Mouse (Mus musculus): ENCODE measurements around the gene Rc3h1. TPM values are rescaled to one million over a fixed set of nuclear protein-coding genes. Genes with fewer than 3 reads are reported as not detected.
"Not testable (repeated sequence)": the region's sequence is repeated elsewhere in the genome, so short reads cannot be mapped to it uniquely, and the experiment has no call there.

Gene Rc3h1
- 10 to 100 TPM; 32.1 to 36.9 TPM for total RNA-seq (2021)
- long read RNA-seq, experiment 1, full-length matches to known transcripts = 5 of 8 reads
- long read RNA-seq, experiment 1, partial matches to known transcripts = 0 of 8 reads
- long read RNA-seq, experiment 1, other reads (novel, unspliced or antisense) = 3 of 8 reads
- long read RNA-seq, experiment 2, partial matches to known transcripts = 0 of 5 reads
- long read RNA-seq, experiment 2, other reads (novel, unspliced or antisense) = 5 of 5 reads

DNA sequence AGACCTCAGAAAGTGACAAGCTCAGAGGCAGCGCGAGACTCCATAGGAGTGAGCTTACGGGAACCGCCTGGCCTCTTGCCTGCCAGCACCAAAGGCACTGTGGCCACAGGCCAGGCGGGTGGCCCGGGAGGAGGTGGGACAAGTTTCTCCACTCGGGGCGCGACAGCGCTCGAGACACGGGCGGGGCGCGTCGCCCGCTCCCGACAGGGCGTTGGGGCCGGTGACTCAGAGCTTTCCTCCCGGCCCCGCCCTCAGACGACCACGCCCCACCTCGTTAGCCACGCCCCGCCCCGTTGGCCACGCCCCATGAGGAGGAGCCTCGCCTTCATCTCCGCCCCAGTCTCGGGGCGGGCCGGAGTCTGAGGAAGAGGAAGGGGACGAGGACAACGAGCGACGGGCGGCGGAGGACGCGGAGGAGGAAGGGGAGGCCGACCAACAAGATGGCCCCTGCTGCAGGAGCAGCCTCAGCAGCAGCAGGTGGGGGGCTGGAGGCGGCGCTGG lies at the start of gene Rc3h1:
Gene Rc3h1 (plus strand): TSS at position 362 of the 501 bp plus-strand sequence.
- peak; percentile 99 for DNase-seq

DNA sequence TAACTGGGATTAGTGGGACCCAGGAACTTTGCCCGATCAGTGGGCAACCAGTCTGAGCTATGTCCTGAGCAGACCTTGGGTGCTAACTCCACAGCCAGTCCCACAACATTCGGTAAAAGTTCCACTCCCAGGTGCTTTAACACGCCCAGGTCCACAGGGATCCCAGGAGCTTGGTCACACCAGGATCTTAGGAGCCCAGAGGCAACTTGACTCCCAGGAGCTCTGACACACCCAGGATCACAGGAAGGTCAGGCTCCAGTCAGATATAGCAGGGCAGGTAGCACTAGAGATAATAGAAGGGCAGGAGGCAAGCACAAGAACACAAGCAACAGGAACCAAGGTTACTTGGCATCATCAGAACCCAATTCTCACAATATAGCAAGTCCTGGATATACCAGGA lies 48.1 kb upstream of the Rc3h1 start:
- no peak for DNase-seq

DNA sequence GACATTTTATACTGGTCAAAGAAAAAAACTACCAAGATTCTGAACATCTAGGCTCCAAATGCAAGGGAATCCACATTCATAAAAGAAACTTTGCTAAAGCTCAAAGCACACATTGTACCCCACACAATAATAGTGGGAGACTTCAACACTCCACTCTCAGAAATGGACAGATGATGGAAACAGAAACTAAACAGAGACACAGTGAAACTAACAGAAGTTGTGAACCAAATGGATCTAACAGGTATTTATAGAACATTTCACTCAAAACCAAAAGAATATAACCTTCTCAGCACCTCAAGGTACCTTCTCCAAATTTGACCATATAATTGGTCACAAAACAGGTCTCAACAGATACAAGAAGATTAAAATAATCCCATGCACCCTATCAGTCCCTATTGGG lies 46.3 kb upstream of the Rc3h1 start:
- not testable (repeated sequence) for DNase-seq

DNA sequence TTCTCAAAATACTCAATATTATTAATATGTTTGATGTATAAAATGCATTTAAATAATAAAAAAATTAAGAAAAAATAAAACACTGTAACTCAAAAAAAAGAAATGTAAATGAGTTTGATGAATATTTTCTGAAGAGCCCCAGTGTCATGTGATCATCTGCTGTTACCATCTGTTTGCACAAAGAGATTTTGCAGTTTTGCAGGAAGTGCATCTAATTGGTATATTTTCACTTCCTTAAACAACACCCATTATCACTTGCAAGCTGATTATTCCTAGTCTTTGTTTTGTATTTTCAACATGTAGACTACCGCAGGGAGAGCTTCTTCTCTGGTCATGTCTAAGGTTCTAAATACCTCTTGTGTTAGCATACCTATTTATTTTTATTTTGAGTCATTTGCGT lies 45.1 kb upstream of the Rc3h1 start:
- no peak for DNase-seq

DNA sequence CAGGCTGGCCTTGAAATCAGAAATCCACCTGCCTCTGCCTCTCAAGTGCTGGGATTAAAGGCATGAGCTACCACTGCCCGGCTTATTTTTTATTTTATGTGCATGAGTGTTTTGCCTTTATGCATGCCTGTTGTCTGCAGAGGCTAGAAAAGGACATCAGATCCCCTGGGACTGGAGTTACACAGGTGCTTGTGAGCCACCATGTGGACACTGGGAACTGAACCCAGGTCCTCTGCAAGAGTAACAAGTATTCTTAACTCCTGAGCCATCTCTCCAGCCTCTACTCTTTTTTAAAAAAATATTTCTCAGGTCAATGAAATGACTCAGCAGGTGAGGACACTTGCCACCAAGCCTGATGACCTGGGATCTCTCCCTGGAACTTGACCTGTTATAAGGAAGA lies 44.6 kb upstream of the Rc3h1 start:
- DNase-seq = no peak

DNA sequence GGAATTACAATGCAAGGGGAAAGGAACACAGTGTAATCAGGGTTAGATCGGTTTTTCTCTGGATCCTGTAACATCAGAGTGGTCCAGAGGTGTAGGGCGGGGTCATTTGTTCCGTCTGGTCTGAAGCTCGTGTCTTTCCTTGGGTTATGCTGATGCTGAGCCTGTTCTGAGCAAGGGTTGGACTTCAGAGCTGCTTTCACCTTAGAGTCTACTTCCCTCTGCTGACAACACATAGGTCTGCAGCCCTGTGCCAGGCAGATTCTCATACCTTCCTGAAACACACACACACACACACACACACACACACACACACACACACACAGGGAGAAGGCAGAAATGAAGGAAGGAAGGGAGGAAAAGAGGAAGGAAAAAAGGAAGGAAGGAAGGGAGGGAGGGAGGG lies 43.2 kb upstream of the Rc3h1 start:
- no peak for DNase-seq

DNA sequence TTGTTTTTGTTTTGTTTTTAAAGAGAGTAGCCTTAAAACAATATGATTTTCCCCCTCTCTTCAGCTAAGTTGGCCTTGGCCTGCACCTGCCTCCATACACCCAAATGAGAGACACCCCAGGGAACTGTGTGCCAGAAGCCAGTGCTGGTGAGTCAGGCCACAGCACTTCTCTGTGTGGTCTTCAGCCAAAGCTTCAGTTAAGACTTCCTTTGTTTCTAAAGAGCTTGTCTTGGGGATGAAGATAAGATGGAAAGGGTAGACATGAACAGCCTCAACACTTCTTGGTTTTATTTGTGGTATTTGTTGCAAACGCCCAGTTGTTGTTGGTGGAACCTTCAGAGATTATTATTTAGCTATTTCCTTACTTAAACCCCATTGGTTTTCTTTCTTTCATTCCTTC lies 31.5 kb upstream of the Rc3h1 start:
- DNase-seq = no peak

DNA sequence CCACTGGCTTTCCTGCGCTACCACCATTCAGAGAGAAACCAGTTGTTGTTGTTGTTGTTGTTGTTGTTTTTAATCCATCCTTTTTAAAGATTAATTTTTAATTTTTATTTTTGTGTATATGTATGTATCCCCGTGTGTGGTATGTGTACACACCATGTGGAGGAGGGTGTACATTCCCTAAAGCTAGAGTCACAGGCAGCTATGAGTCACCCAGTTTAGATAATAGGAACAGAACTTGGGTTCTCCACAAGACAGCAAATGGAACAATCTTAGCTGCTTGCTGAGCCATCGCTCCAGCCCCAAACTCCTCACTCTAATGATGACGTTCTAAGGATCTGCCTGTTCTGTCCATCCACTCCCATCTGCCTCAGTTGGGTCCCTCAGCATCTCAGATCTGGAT lies 29.2 kb upstream of the Rc3h1 start:
- no peak for DNase-seq

DNA sequence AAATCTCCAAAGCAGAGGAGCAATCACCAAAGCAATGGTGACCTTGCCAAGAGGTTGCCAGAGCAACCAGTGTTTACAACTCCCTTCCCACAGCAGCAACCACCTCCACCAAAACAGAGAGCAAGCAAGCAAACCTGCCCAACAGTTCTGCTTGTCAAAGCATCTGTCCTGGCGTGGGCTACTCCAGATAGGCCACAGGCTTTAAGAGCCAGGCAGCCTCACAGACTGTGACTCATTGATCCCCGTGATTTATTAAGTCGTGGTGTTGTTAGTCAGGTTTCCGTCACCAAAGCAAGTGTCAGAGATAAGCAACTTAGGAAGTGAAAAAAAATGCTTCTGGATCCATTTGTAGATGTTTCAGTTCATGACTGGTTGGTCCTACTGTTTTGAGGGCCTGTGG lies 27.7 kb upstream of the Rc3h1 start:
- no peak for DNase-seq

DNA sequence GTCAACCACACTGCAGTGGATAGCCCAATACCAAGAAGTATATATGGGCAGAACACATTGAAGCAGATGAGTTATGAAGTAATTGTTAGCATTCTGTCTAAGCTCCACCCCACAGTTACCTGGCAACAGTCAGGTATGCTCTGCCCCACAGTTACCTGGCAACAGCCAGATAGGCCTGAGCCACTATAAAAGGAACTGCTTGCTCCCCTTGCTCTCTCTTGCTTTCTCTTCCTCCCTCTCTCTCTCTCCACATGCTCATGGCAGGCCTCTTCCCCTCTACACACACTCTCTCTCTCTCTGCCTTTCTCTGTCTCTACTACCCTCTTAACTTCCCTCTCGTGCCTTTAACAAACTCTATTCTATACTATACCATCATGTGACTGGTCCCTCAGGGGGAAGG lies 24.8 kb upstream of the Rc3h1 start:
- DNase-seq = not testable (repeated sequence)

DNA sequence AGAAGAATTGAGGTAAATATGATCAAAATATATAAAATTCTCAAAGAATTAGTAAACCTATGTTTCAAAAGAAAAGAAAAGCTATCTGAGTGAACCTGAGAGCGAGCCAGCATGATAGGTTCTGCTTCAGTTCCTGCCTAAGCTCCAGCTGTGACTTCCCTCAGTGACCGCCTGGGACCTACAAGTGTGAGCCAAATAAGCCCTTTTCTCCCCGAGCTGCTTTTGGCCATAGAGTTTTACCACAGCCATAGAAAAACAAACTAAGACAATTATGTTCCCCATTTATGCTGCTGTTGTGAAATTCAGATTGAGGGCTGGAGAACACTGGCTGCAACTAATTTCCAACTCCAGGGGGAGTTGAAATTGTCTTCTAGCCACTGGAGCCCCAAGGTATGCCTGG lies 24.2 kb upstream of the Rc3h1 start:
- no peak for DNase-seq

DNA sequence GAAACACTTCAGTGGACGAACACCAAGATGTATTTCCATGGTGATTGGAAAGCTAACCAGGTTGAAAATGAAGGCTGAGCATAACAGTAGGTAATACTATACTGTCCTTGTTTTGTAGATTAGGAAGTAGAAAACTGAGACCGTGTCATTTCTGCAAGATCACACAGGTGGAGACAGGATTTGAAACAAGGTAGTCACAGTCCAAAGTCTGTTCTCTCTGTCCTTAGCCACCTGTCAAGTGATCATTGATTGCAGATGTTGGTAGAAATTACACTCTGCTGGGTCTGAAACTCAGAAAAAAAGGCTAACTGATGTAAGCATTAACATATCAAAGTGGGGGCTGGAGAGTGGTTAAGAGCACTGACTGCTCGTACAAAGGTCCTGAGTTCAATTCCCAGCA lies 21.9 kb upstream of the Rc3h1 start:
- no peak for DNase-seq

DNA sequence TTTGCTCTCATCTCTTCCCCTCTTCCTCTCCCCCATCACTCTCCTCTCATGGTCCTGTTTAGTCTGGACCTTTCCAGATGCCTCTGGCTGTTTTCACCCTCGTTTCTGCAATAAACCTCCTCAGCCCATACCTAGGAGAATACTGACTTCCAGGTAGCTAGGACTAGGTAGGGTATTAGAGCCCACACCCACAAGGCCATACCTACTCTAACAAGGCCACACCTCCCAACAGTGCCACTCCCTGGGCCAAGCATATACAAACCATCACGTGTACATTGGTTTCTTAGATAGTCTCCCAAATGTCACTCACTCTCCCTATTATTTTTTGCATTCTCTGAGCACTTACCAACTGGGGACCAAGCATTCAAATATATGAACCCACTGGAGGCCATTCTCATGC lies 21.2 kb upstream of the Rc3h1 start:
- DNase-seq = no peak

DNA sequence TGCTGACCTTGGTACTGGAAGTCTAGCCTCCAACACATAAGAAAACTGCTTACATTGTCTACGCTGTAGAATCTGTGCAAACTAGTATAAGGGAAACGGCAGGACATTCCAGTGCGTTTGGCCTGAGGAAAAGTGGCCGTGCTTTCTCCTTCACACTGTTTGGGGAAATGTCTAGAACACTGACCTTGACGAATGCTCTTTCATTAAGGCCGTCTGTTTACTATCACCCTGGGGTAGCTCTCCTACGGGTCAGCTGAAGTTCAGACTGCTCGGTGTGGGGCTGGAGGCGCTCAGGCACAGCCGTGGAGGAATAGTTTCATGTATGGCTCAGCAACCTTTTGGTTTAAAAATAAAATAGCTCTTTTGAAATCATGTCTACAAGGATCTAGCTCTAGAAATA lies 6.5 kb upstream of the Rc3h1 start:
- no peak for DNase-seq

DNA sequence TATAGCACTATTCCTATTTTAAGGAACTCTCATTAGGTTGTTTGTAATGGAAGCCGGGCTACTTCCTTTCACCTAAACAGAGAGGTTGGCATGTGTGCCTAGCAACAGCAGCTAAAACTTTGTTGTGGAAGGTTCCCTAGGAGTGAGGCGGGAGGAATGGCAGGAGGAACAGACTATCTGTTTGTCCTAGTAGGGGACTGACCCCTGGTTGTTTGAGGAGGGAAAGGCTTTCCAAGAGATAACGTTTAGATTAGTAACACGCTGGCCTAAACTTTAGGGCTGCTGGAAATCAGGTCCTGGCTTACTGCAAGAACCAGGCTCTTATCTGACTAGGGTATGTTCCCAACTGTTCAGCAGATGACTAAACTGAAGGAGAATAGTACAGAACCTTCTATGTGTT lies 2.2 kb upstream of the Rc3h1 start:
- DNase-seq = no peak

DNA sequence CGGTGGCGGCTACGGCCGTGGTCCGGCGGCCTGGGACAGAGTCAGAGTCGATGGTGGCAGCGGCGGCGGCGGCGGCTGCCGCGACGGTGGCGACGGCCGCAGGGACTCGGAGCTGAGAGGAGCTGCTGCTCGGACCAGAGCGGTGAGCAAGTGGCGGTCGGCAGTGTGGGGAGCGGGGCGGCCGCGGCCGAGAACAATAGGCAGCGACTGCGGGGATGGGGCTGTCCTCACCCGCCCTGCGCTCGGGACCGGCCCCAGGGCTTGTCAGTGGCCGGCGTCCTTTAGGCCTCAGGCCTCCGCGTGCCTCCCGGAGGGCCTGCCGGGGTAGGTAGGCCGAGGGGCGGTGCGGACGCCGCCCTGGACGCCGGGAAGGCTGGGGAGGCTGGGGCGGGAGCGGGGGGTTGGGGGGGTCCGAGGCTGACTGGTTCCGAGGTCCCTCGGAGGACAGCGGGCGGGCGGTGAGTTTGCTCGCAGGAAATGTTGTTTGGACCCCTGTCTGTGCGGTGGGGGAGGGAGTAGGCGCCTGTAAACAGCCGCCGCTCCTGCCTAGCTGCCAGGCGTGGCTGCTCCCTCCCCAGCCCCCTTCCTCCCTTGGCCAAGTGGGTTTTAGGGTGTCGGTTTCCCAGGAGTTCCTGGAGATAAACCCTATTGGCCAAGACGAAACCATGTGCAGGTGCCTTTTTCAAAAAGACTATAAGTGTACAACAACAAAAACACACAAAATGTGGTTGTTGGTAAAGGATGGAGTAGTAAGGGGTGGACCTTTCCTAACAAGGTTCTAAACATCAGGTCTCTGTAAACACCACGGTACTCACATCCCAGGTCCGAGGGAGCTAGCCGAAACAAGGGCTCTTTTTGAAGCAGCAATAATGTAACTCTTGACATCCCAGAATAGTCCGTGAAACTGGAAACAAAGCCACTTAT lies 602 bp downstream of the Rc3h1 start:
- peak; percentile 62 for DNase-seq

DNA sequence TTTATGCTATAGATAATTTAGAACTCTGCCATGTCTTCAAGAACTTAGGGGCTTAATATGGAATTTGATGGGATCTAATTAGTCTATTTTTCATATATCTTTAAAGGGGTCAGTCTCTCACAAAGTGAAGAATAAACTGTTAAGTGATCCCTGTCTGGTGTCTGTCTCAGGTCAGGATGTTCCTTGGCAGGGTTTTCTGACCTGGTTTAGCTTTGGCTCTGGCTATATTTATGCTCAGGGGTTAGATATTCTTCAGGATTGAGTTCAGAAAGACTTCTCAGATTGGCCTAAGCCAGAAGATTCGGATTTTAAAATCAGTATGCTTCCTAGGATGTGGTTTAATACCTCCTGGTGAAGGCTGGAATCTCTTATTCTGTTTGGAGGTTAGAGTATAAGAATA lies 4.0 kb downstream of the Rc3h1 start:
- DNase-seq = no peak

DNA sequence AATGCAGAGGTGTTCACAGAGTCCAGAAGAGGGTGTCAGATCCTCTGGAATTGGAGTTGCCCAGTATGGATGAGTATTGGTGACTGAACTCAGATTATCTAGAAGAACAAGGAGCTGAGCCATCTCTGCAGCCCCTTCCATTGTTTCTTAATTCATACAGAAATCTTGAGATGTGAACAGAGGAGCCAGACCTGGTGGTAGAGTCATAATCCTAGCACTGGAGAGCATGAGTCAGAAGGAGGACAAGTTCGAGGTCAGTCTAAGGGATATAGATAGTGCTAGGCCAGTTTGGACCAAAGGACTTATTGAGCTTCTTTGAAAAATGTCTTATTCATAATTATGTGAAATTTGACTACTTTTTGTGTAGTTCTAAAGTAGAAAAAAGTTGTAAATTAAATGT lies 4.6 kb downstream of the Rc3h1 start:
- no peak for DNase-seq

DNA sequence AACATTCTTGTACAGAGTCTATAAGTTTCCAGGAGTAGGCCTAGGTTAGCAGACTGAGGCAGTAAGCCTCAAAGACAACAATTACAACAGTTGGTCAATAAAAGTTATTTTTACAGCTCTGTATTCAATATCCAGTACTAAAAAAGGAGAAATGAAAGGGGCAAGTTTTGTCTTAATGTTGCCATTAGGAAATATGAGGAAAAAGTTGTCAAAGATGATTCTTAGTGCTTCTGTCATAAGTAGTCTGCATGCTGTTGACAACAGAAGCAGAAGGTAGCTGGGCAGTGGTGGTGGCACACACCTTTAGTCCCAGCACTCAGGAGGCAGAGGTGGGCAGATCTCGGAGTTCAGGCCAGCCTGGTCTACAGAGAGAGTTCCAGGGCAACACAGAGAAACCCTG lies 13.2 kb downstream of the Rc3h1 start:
- no peak for DNase-seq

DNA sequence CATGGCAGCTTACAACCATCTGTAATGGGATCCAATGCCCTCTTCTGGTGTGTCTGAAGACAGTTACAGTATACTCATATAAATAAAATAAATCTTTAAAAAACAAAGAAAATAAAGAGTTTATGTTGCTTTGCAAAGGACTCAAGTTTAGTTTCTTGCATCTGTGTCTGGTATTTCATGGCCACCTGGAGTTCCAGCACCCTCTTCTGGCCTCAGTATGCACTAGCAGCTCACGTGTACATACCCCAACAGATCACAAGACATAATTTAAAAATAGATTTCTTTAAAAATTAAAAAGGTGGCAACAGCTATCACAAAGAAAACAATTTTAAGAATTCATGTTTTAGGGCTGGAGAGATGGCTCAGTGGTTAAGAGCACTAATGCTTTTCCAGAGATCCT lies 15.7 kb downstream of the Rc3h1 start:
- no peak for DNase-seq

DNA sequence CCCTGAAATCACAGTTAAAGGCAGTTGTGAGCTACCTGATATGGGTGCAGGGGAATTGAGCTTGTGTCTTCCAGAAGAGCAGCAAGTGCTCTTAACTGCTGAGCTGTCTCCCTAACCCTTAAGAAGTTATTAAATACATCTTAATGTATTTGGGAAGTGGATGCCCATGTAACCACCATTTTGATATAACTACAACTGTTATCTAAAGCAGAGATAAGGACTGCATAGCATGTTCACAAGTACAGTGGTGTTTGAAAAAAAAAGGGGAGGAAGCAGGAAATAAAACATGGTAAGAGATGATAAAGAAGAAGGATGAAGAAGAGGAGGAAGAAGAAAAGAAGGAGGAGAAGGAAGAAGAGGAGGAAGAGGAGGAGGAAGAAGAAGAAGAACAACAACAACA lies 25.1 kb downstream of the Rc3h1 start:
- DNase-seq = no peak

DNA sequence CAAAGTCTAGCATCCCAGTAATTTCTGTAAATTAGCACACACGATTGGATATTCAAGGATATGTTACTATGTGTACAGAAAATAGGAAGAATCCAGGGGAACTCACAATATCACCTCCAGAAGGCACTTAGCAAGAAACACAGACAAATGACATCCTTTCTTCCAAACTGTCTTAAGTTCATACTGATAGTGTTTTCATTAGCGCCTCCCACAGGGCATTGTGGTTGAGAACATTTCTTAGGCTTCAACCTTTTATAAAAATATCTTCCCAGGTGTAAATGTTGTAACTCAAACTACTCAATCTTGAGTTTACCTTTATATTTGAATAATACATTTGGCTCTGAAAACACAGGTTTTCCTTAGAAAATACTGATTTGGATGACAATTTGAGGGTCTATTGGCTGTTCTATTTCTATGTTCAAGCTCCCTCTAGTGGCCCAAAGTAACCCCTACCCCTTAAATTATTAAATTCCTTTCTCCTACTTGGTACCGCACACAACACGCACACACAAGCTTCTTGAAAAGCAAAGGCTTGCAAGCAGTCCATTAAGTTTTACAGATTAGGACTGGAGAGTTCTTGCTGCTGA lies 27.8 kb downstream of the Rc3h1 start:
- DNase-seq = no peak

DNA sequence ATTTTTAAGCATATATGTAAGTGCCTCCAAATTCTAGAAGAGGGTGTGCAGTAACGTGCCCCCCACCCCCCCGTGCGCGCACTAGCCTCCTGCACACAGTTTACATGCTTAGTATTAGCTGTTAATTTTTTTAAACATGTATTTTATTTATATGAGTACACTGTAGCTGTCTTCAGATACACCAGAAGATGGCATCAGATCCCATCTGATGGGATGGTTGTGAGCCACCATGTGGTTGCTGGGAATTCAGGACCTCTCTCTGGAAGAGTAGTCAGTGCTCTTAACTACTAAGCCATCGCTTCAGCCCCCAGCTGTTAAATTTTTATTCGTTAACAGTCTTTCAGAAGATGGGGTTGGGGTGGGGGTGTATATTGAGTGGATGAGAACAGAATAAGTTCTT lies 29.3 kb downstream of the Rc3h1 start:
- no peak for DNase-seq
